Mouse (Mus musculus) G1E (cell line): ENCODE results near the gene Glycam1.

Experiments
- CTCF ChIP-seq: IDR thresholded peaks from 2 replicates; pipeline ENCODE4 v1.5.1; 2012; ENCODE audit warnings: low read depth, low read length, inconsistent platforms, mixed read lengths
- GATA1 ChIP-seq: IDR thresholded peaks from 2 replicates; pipeline ENCODE4 v1.6.1; 2012; ENCODE audit warnings: borderline replicate concordance, low read length, inconsistent platforms, mixed read lengths
- GATA2 ChIP-seq: IDR thresholded peaks from 2 replicates; pipeline ENCODE4 v1.6.1; 2012; ENCODE audit warnings: low read depth, low read length, inconsistent platforms, borderline replicate concordance
- POLR2AphosphoS5 ChIP-seq: IDR thresholded peaks from 2 replicates; pipeline ENCODE4 v1.6.1; 2012; ENCODE audit warnings: low read depth, low read length, inconsistent platforms; ENCODE audit not compliant: insufficient replicate concordance
- TAL1 ChIP-seq: conservative IDR thresholded peaks from 2 replicates; pipeline ENCODE4 v1.6.1; 2012; ENCODE audit warnings: low read depth, low read length, inconsistent platforms, mixed read lengths

GRCm38 (mm10) chr15:103590779-103591178, 25.9 kb upstream of the Glycam1 start:
- no peak for TF ChIP-seq CTCF
- no peak for TF ChIP-seq GATA1
- TF ChIP-seq POLR2AphosphoS5: no peak
- no peak for TF ChIP-seq TAL1
- no peak for TF ChIP-seq GATA2
